Mouse (Mus musculus) heart, embryonic 10.5 days (tissue): ENCODE measurements around the gene Cpsf4l. TPM values are rescaled to one million over a fixed set of nuclear protein-coding genes. Genes with fewer than 3 reads are reported as not detected.

Experiments
- DNase-seq: peaks from one replicate; pipeline ENCODE4 v3.0.0-alpha.2; 2017; ENCODE audit warnings: low spot score
- H3K27ac ChIP-seq: fragments of 300-500 bp; sonication (generic); 2 replicates; pipeline ENCODE4 v1.5.1; 2016; ENCODE audit warnings: mild to moderate bottlenecking
- H3K27me3 ChIP-seq: fragments of 300-500 bp; sonication (generic); 2 replicates; pipeline ENCODE4 v1.6.1; 2016; ENCODE audit warnings: mild to moderate bottlenecking; ENCODE audit not compliant: poor library complexity, insufficient read depth, severe bottlenecking
- H3K36me3 ChIP-seq: fragments of 300-500 bp; sonication (generic); 2 replicates; pipeline ENCODE4 v1.6.1; 2016; ENCODE audit warnings: mild to moderate bottlenecking, moderate library complexity
- H3K4me1 ChIP-seq: fragments of 300-500 bp; sonication (generic); 2 replicates; pipeline ENCODE4 v1.6.1; 2016; ENCODE audit warnings: mild to moderate bottlenecking
- H3K4me3 ChIP-seq: fragments of 300-500 bp; sonication (generic); 2 replicates; pipeline ENCODE4 v1.5.1; 2016; ENCODE audit warnings: mild to moderate bottlenecking, moderate library complexity
- H3K9me3 ChIP-seq: fragments of 300-500 bp; sonication (generic); 2 replicates; pipeline ENCODE4 v1.6.1; 2016; ENCODE audit warnings: mild to moderate bottlenecking, moderate library complexity
- WGBS: fragments of 180-500 bp; shearing (Covaris S2); methylation state at CpG from one replicate; pipeline ENCODE4 v1.1.7; 2016; 5-methylcytosine and 5-hydroxymethylcytosine counted together
- polyA plus RNA-seq: library from polyadenylated mRNA; unstranded; fragments of >200 nt; fragmentation: Nextera tagmentation; extraction: Ambion mirVana; gene quantifications from 2 replicates; pipeline ENCODE4 v1.2.1, GENCODE M21; 2016

The Cpsf4l gene
- polyA plus RNA-seq, 1 experiment from 2014 or later = 0.15 TPM

DNA sequence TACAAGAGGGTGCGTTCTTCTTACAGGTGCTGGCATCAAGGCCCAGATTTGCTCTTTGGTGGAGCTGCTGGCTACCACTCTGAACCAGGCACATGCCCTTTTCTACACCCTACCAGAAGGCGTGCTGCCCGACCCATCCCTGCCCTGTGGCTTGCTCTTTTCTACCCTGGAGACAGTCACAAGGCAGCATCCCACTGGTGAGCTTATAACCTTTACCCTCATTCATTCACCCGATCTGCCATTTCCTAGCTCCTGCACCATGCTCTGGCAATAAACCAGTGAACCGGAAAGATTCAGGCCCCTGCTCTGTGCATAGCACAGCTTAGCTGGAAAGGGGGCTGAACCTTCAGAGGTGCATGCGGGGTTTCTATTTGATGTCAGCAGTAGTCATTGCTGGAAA lies 57.3 kb downstream of the Cpsf4l start:
- no peak overlapping the region for H3K27ac ChIP-seq
- no peak for DNase-seq
- no peak overlapping the region for H3K4me3 ChIP-seq
- peaks cover 61% of the 10 kb centered on the region for H3K36me3 ChIP-seq
- H3K27me3 ChIP-seq = no peaks in the 10 kb centered on the region
- H3K9me3 ChIP-seq = no peaks in the 10 kb centered on the region
- 90% methylated on average over 6 of the region's 6 CpGs for WGBS
- peaks cover 31% of the 10 kb centered on the region for H3K4me1 ChIP-seq

- no peak overlapping the region for H3K27ac ChIP-seq
- no peaks in the 10 kb centered on the region for H3K9me3 ChIP-seq
- H3K36me3 ChIP-seq = peaks cover 55% of the 10 kb centered on the region
- WGBS = 49% methylated on average over 8 of the region's 8 CpGs
- H3K4me3 ChIP-seq = no peak overlapping the region
- no peak for DNase-seq
- no peaks in the 10 kb centered on the region; the same call in 1 of the 2 replicates for H3K27me3 ChIP-seq
- H3K4me1 ChIP-seq = peaks cover 31% of the 10 kb centered on the region
Observed at GRCm38 (mm10) chr11:113651907-113652273, 57.9 kb downstream of the Cpsf4l start.

- peaks cover 50% of the 10 kb centered on the region for H3K36me3 ChIP-seq
- H3K4me3 ChIP-seq = no peak overlapping the region
- 66% methylated on average over 22 of the region's 22 CpGs for WGBS
- no peaks in the 10 kb centered on the region; the same call in 1 of the 2 replicates for H3K27me3 ChIP-seq
- H3K27ac ChIP-seq = no peak overlapping the region
- H3K9me3 ChIP-seq = no peaks in the 10 kb centered on the region
- no peak for DNase-seq
- peaks cover 29% of the 10 kb centered on the region for H3K4me1 ChIP-seq
Observed at GRCm38 (mm10) chr11:113651206-113651906, 58.5 kb downstream of the Cpsf4l start.

DNA sequence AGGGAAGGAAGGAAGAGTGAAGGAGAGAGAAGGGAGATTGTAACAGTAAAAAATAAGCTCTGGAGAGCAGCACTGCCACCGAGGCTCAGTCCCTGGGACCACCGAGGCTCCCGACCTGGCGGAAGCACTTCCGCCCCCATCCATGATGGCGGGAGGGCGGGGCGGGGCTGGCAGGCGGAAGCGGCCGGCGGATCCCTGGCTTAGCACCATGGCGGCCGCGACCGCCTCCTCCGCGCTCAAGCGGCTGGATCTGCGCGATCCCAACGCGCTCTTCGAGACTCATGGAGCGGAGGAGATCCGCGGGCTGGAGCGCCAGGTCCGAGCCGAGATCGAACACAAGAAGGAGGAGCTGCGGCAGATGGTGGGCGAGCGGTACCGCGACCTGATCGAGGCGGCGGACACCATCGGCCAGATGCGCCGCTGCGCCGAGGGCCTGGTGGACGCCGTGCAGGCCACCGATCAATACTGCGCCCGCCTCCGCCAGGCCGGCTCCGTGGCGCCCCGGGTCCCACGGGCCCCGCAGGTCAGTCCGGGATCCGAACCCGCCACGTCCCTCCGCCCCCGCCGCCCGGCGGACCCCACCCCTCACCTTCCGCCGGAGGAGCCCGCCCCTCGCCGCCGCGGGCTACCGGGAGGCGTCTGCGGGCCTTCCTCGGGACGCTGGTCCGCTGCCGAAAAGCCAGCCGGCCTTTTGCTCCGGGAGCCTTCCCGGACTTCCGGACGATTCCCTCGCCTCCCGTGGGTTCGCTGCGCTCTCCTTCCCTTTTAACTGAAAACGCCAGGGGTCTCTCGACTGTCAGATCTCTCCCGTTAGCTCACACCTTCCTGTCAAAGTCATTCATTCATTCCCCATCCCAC lies 60.2 kb downstream of the Cpsf4l start, which contains the start of gene Slc39a11:
Gene Slc39a11, minus strand, starts transcription at position 727 of the 858 bp plus-strand sequence.
- H3K4me3 ChIP-seq = peak within 1 kb of the TSS; percentile 93
- H3K4me1 ChIP-seq = peaks cover 27% of the 10 kb centered on the region
- DNase-seq = peak; percentile 88
- WGBS = 0% methylated on average over 85 of the region's 91 CpGs
- no peaks in the 10 kb centered on the region for H3K9me3 ChIP-seq
- peaks cover 34% of the 10 kb centered on the region for H3K36me3 ChIP-seq
- peak within 1 kb of the TSS; percentile 99 for H3K27ac ChIP-seq
- no peaks in the 10 kb centered on the region; the same call in 1 of the 2 replicates for H3K27me3 ChIP-seq

- 37% methylated on average over 26 of the region's 26 CpGs for WGBS
- peaks cover 27% of the 10 kb centered on the region for H3K36me3 ChIP-seq
- peak within 1 kb of the TSS; percentile 99 for H3K27ac ChIP-seq
- no peaks in the 10 kb centered on the region; the same call in 1 of the 2 replicates for H3K27me3 ChIP-seq
- no peak for DNase-seq
- no peaks in the 10 kb centered on the region for H3K9me3 ChIP-seq
- peak within 1 kb of the TSS; percentile 93 for H3K4me3 ChIP-seq
- peaks cover 27% of the 10 kb centered on the region for H3K4me1 ChIP-seq
Observed at GRCm38 (mm10) chr11:113648690-113649352, 61.0 kb downstream of the Cpsf4l start, which contains the start of gene Cog1. Cog1 (plus strand) TSS chr11:113649169.

Other genes starting within 250 kb of the Cpsf4l start
- 0.74 and 1.1 TPM in 2 replicates for gene Sstr2, start 90.7 kb downstream of the Cpsf4l start, polyA plus RNA-seq
- gene Cog1, start 60.8 kb downstream of the Cpsf4l start, polyA plus RNA-seq = 23.2 and 23.3 TPM in 2 replicates
- 23.0 and 26.6 TPM in 2 replicates for gene Slc39a11, start 59.9 kb downstream of the Cpsf4l start, polyA plus RNA-seq
- gene Fam104a, start 25.9 kb downstream of the Cpsf4l start, polyA plus RNA-seq = 56.2 and 60.7 TPM in 2 replicates
- 21.8 and 26.3 TPM in 2 replicates for gene D11Wsu47e, start 25.6 kb downstream of the Cpsf4l start, polyA plus RNA-seq
- gene Cdc42ep4, start 41.9 kb upstream of the Cpsf4l start, polyA plus RNA-seq = 30.4 and 45.4 TPM in 2 replicates